In the genomic region with DNA sequence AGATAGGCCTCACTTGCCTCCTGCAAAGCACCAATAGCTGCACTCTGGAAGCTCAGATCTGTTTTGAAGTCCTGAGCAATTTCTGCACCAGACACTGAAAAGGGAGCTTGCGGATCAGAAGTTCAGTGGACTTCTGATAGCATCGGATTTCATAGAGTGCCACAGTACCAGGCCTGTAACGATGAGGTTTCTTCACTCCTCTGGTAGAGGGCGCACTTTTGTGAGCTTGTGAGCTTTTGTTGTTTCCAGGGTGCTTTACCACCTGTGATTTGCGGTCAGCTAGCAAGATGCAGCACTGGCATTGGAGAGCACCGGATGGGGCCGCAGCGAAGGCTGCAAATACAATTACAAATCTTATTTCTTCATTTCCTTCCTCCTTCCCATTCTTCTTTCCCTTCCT, we compare ENCODE assay signal across 11 mouse cellular contexts. TPM values are rescaled to one million over a fixed set of nuclear protein-coding genes. Genes with fewer than 3 reads are reported as not detected.
A peak's percentile ranks its signal among the peaks of the same experiment; 100 is the strongest.
DNase-seq lines count a peak whose midpoint lies in the region; ATAC-seq and TF ChIP-seq lines count a peak whose summit lies in the region.
"Had no signal": no experiment of that assay in that cellular context is flagged by ENCODE, and none has a peak within 500 bp of the region (broad histone marks: within the 10 kb centered on the region; RNA-seq: fewer than 3 reads in every experiment).

No protein-coding gene starts in this region.

- no peak for TF ChIP-seq EP300 in liver, embryonic 14.5 days (IDR thresholded peaks at IDR 0.05; ENCODE audit: low read depth)

- no peak for ATAC-seq in liver, embryonic 14.5 days (ENCODE audit: insufficient read depth)

- H3K27ac ChIP-seq in liver, embryonic 14.5 days: no peak overlapping the region
- H3K27ac ChIP-seq: limb, embryonic 12.5 days had no signal

- no peaks in the 10 kb centered on the region for H3K36me3 ChIP-seq in liver, embryonic 14.5 days (replicated peaks; ENCODE audit: control insufficient read depth, insufficient read depth, low read depth)
- H3K36me3 ChIP-seq: limb, embryonic 12.5 days had no signal

- H3K9me3 ChIP-seq in liver, embryonic 14.5 days (ENCODE audit: control insufficient read depth, low read length): no peaks in the 10 kb centered on the region
- H3K9me3 ChIP-seq: limb, embryonic 12.5 days had no signal

- no peak overlapping the region for H3K4me2 ChIP-seq in liver, embryonic 14.5 days (ENCODE audit: low read depth)
- H3K4me2 ChIP-seq: limb, embryonic 12.5 days had no signal

- DNase-seq in adrenal gland, postnatal 14 days: peak; percentile 45
- DNase-seq in adrenal gland, postnatal 36 days: no peak
- no peak for DNase-seq in liver, embryonic 14.5 days (ENCODE audit: low read depth in 3 of 3, low spot score in 3 of 3)
- DNase-seq in liver: no peak
- peak; percentile 89 for DNase-seq in induced T-regulatory cell, adult 2 months (ENCODE audit: low read depth)
- peak; percentile 52 to 60 for DNase-seq in thymus, adult 18-20 months
- DNase-seq in layer of hippocampus, adult 18-20 months (ENCODE audit: low spot score in 2 of 2): no peak
- no peak for DNase-seq in right cerebral cortex, postnatal 36 days (ENCODE audit: low spot score in 2 of 2)

- H3K4me3 ChIP-seq in liver, embryonic 14.5 days (ENCODE audit: insufficient read depth in 1 of 2, low read depth in 2 of 2, low read length in 2 of 2): no peak overlapping the region
- H3K4me3 ChIP-seq: limb, embryonic 12.5 days had no signal

- no peaks in the 10 kb centered on the region for H3K4me1 ChIP-seq in liver, embryonic 14.5 days (replicated peaks; ENCODE audit: control insufficient read depth in 2 of 2, insufficient read depth in 2 of 2, low read length in 1 of 2)
- H3K4me1 ChIP-seq: limb, embryonic 12.5 days had no signal

- H3K27me3 ChIP-seq in liver, embryonic 14.5 days (ENCODE audit: control insufficient read depth, insufficient read depth, low read length): peaks cover 28% of the 10 kb centered on the region

- TF ChIP-seq CTCF in liver, embryonic 14.5 days (IDR thresholded peaks at IDR 0.05; ENCODE audit: low read depth): 0 out of 2 replicates have a peak, but pooled peaks have one; percentile 20

- 14% methylated on average over 8 of the region's 8 CpGs for WGBS in liver, embryonic 14.5 days (ENCODE audit: insufficient replicate concordance)

- no peak overlapping the region for H3K9ac ChIP-seq in liver, embryonic 14.5 days (replicated peaks)
- H3K9ac ChIP-seq: limb, embryonic 12.5 days had no signal

RNA-seq across cellular contexts. Expression of gene Rpp21, which starts 30.9 kb away (rescaled TPM):
- total RNA-seq in adrenal gland, postnatal 14 days (2021): 44.2 and 47.9 TPM in 2 replicates
- 10 to 100 TPM; 44.0 to 49.0 TPM for total RNA-seq in adrenal gland, postnatal 36 days (2021)
- 40.1 and 51.8 TPM in 2 replicates for polyA plus RNA-seq in liver, embryonic 14.5 days (2012; rRNA removed)
- polyA plus RNA-seq in liver, embryonic 14.5 days (2014; fragmentation: Nextera tagmentation; extraction: Ambion mirVana): 77.9 and 84.2 TPM in 2 replicates
- 10 to 100 TPM; 43.8 to 45.2 TPM for total RNA-seq in layer of hippocampus, adult 18-20 months (2021)

RNA-seq across cellular contexts. Expression of gene H2-T3, which starts 36.8 kb away (rescaled TPM):
- 0.44 TPM in 1 of 2 replicates, not detected in the other for total RNA-seq in adrenal gland, postnatal 14 days (2021)
- not detected for total RNA-seq in adrenal gland, postnatal 36 days (2021)
- polyA plus RNA-seq in liver, embryonic 14.5 days (2012; rRNA removed): not detected in 2 replicates
- polyA plus RNA-seq in liver, embryonic 14.5 days (2014; fragmentation: Nextera tagmentation; extraction: Ambion mirVana): not detected in 2 replicates
- total RNA-seq in layer of hippocampus, adult 18-20 months (2021): not detected
- polyA plus RNA-seq: cortical plate, adult 2 months; limb, embryonic 12.5 days had no signal

RNA-seq across cellular contexts. Expression of gene Trim39, which starts 45.1 kb away (rescaled TPM):
- total RNA-seq in adrenal gland, postnatal 14 days (2021): 15.6 and 18.4 TPM in 2 replicates
- total RNA-seq in adrenal gland, postnatal 36 days (2021): 10 to 100 TPM; 15.7 to 20.0 TPM
- 8.0 and 11.0 TPM in 2 replicates for polyA plus RNA-seq in liver, embryonic 14.5 days (2012; rRNA removed)
- 3.2 and 3.4 TPM in 2 replicates for polyA plus RNA-seq in liver, embryonic 14.5 days (2014; fragmentation: Nextera tagmentation; extraction: Ambion mirVana)
- total RNA-seq in layer of hippocampus, adult 18-20 months (2021): 10 to 100 TPM; 22.0 to 23.3 TPM

RNA-seq across cellular contexts. Expression of gene Gm8909, which starts 58.6 kb away (rescaled TPM):
- not detected in 2 replicates for total RNA-seq in adrenal gland, postnatal 14 days (2021)
- not detected for total RNA-seq in adrenal gland, postnatal 36 days (2021)
- not detected in 2 replicates for polyA plus RNA-seq in liver, embryonic 14.5 days (2012; rRNA removed)
- not detected in 2 replicates for polyA plus RNA-seq in liver, embryonic 14.5 days (2014; fragmentation: Nextera tagmentation; extraction: Ambion mirVana)
- total RNA-seq in layer of hippocampus, adult 18-20 months (2021): not detected
- polyA plus RNA-seq: cortical plate, adult 2 months; intestine, embryonic 14.5 days; limb, embryonic 12.5 days had no signal

RNA-seq across cellular contexts. Expression of gene H2-M10.2, which starts 59.4 kb away (rescaled TPM):
- total RNA-seq in adrenal gland, postnatal 14 days (2021): not detected in 2 replicates
- not detected for total RNA-seq in adrenal gland, postnatal 36 days (2021)
- not detected in 2 replicates for polyA plus RNA-seq in liver, embryonic 14.5 days (2012; rRNA removed)
- polyA plus RNA-seq in liver, embryonic 14.5 days (2014; fragmentation: Nextera tagmentation; extraction: Ambion mirVana): not detected in 2 replicates
- not detected for total RNA-seq in layer of hippocampus, adult 18-20 months (2021)
- polyA plus RNA-seq: cortical plate, adult 2 months; intestine, embryonic 14.5 days; limb, embryonic 12.5 days had no signal

Comparison
In these comparisons a context has a peak if more than half of its experiments do, and no peak if none do; other contexts are left out.
1. DNase-seq: peak in adrenal gland, postnatal 14 days (single experiment), induced T-regulatory cell, adult 2 months (single experiment) and thymus, adult 18-20 months (2 of 2); none in adrenal gland, postnatal 36 days (0 of 2), liver, embryonic 14.5 days (0 of 3), liver (single experiment), layer of hippocampus, adult 18-20 months (0 of 2) and right cerebral cortex, postnatal 36 days (0 of 2).